ENCODE assay signal across 11 mouse cellular contexts in genomic region chr9:56504511-56504910, GRCm38 (mm10).
A peak's percentile ranks its signal among the peaks of the same experiment; 100 is the strongest.
DNase-seq lines count a peak whose midpoint lies in the region; ATAC-seq lines count a peak whose summit lies in the region.
"Had no signal": no experiment of that assay in that cellular context is flagged by ENCODE, and none has a peak within 500 bp of the region (broad histone marks: within the 10 kb centered on the region; RNA-seq: fewer than 3 reads in every experiment).

No protein-coding gene starts in this region.

- 64% methylated on average over 5 of the region's 5 CpGs for WGBS in heart, embryonic 11.5 days (ENCODE audit: insufficient replicate concordance)
- 36% methylated on average over 5 of the region's 5 CpGs for WGBS in limb, embryonic 11.5 days
- 47% methylated on average over 5 of the region's 5 CpGs for WGBS in limb, embryonic 10.5 days
- 28% methylated on average over 5 of the region's 5 CpGs for WGBS in embryonic facial prominence, embryonic 13.5 days
- 46% methylated on average over 5 of the region's 5 CpGs for WGBS in liver, embryonic 15.5 days (ENCODE audit: insufficient replicate concordance)
- WGBS in forebrain, embryonic 11.5 days: 45% methylated on average over 5 of the region's 5 CpGs

- no peaks in the 10 kb centered on the region for H3K9me3 ChIP-seq in heart, embryonic 11.5 days (replicated peaks; ENCODE audit: control insufficient read depth, low read length)
- no peaks in the 10 kb centered on the region for H3K9me3 ChIP-seq in limb, embryonic 11.5 days (ENCODE audit: control insufficient read depth, low read length)
- H3K9me3 ChIP-seq in limb, embryonic 10.5 days (replicated peaks): no peaks in the 10 kb centered on the region
- no peaks in the 10 kb centered on the region for H3K9me3 ChIP-seq in embryonic facial prominence, embryonic 13.5 days
- H3K9me3 ChIP-seq in liver, embryonic 15.5 days (replicated peaks): no peaks in the 10 kb centered on the region
- no peaks in the 10 kb centered on the region for H3K9me3 ChIP-seq in forebrain, embryonic 11.5 days (ENCODE audit: control insufficient read depth, low read length)
- H3K9me3 ChIP-seq: hindbrain, embryonic 10.5 days had no signal

- DNase-seq in heart, postnatal 10 days: no peak
- peak; percentile 31 for DNase-seq in limb, embryonic 11.5 days (ENCODE audit: low spot score)
- DNase-seq in limb, embryonic 10.5 days (ENCODE audit: low spot score): no peak
- no peak for DNase-seq in ovary, adult 18-20 months (ENCODE audit: low spot score)
- no peak for DNase-seq in forebrain, embryonic 11.5 days (ENCODE audit: low spot score)
- DNase-seq: midbrain, embryonic 14.5 days had no signal

- H3K4me2 ChIP-seq in heart, embryonic 11.5 days: no peak overlapping the region
- no peak overlapping the region for H3K4me2 ChIP-seq in limb, embryonic 11.5 days (ENCODE audit: low read depth, severe bottlenecking)
- no peak overlapping the region for H3K4me2 ChIP-seq in embryonic facial prominence, embryonic 13.5 days
- H3K4me2 ChIP-seq in liver, embryonic 15.5 days: no peak overlapping the region
- H3K4me2 ChIP-seq in forebrain, embryonic 11.5 days (ENCODE audit: low read depth, low read length, severe bottlenecking): no peak overlapping the region

- no peaks in the 10 kb centered on the region for H3K36me3 ChIP-seq in heart, embryonic 11.5 days (ENCODE audit: control insufficient read depth, insufficient read depth, low read length)
- H3K36me3 ChIP-seq in limb, embryonic 11.5 days (ENCODE audit: control insufficient read depth, insufficient read depth, low read length): no peaks in the 10 kb centered on the region
- H3K36me3 ChIP-seq in limb, embryonic 10.5 days: no peaks in the 10 kb centered on the region
- no peaks in the 10 kb centered on the region for H3K36me3 ChIP-seq in embryonic facial prominence, embryonic 13.5 days
- H3K36me3 ChIP-seq in liver, embryonic 15.5 days (replicated peaks): no peaks in the 10 kb centered on the region
- no peaks in the 10 kb centered on the region for H3K36me3 ChIP-seq in forebrain, embryonic 11.5 days (ENCODE audit: control insufficient read depth, insufficient read depth, low read length)
- H3K36me3 ChIP-seq: hindbrain, embryonic 10.5 days had no signal

- H3K27me3 ChIP-seq in heart, embryonic 11.5 days (ENCODE audit: control insufficient read depth, insufficient read depth, low read length): no peaks in the 10 kb centered on the region
- H3K27me3 ChIP-seq in limb, embryonic 11.5 days (ENCODE audit: control insufficient read depth, insufficient read depth, low read length): no peaks in the 10 kb centered on the region
- H3K27me3 ChIP-seq in limb, embryonic 10.5 days (ENCODE audit: low read depth, poor library complexity, severe bottlenecking): peaks cover 11% of the 10 kb centered on the region; the same call in 1 of the 2 replicates
- no peaks in the 10 kb centered on the region for H3K27me3 ChIP-seq in embryonic facial prominence, embryonic 13.5 days
- peaks cover 9% of the 10 kb centered on the region; the same call in 1 of the 2 replicates for H3K27me3 ChIP-seq in liver, embryonic 15.5 days
- H3K27me3 ChIP-seq in forebrain, embryonic 11.5 days (ENCODE audit: control insufficient read depth, insufficient read depth, low read length): no peaks in the 10 kb centered on the region

- H3K4me1 ChIP-seq in heart, embryonic 11.5 days (ENCODE audit: control insufficient read depth, insufficient read depth, low read length): peaks cover 52% of the 10 kb centered on the region
- H3K4me1 ChIP-seq in limb, embryonic 11.5 days (ENCODE audit: control insufficient read depth, insufficient read depth, low read length): peaks cover 11% of the 10 kb centered on the region
- H3K4me1 ChIP-seq in limb, embryonic 10.5 days: peaks cover 48% of the 10 kb centered on the region
- peaks cover 71% of the 10 kb centered on the region for H3K4me1 ChIP-seq in embryonic facial prominence, embryonic 13.5 days
- peaks cover 26% of the 10 kb centered on the region for H3K4me1 ChIP-seq in liver, embryonic 15.5 days (replicated peaks)
- H3K4me1 ChIP-seq in forebrain, embryonic 11.5 days (replicated peaks; ENCODE audit: control insufficient read depth, insufficient read depth, low read length): peaks cover 12% of the 10 kb centered on the region; the same call in 1 of the 2 replicates

- H3K9ac ChIP-seq in heart, embryonic 11.5 days (ENCODE audit: low read depth, low read length): no peak overlapping the region
- no peak overlapping the region for H3K9ac ChIP-seq in limb, embryonic 11.5 days (ENCODE audit: low read length)
- no peak overlapping the region for H3K9ac ChIP-seq in embryonic facial prominence, embryonic 13.5 days
- H3K9ac ChIP-seq in liver, embryonic 15.5 days: no peak overlapping the region
- H3K9ac ChIP-seq in forebrain, embryonic 11.5 days (ENCODE audit: low read length): no peak overlapping the region

- intact Hi-C loops in heart, postnatal 10 days (cut with DNase I): loop anchor here (5.0 kb wide), 1 partner anchor 37 kb away; no protein-coding TSS in a partner anchor

- H3K4me3 ChIP-seq in heart, embryonic 11.5 days (ENCODE audit: low read depth, low read length): no peak overlapping the region
- no peak overlapping the region for H3K4me3 ChIP-seq in limb, embryonic 11.5 days (ENCODE audit: low read depth, low read length)
- H3K4me3 ChIP-seq in limb, embryonic 10.5 days: no peak overlapping the region
- H3K4me3 ChIP-seq in embryonic facial prominence, embryonic 13.5 days: no peak overlapping the region
- no peak overlapping the region for H3K4me3 ChIP-seq in liver, embryonic 15.5 days (replicated peaks)
- H3K4me3 ChIP-seq in forebrain, embryonic 11.5 days (ENCODE audit: low read depth, low read length): no peak overlapping the region
- H3K4me3 ChIP-seq: hindbrain, embryonic 10.5 days; left cerebral cortex, adult 2 months had no signal

- H3K27ac ChIP-seq in heart, embryonic 11.5 days (ENCODE audit: low read depth, low read length): peak overlapping the region; percentile 16; the same call in 1 of the 2 replicates
- no peak overlapping the region for H3K27ac ChIP-seq in limb, embryonic 11.5 days (replicated peaks; ENCODE audit: low read depth, low read length)
- no peak overlapping the region for H3K27ac ChIP-seq in limb, embryonic 10.5 days
- H3K27ac ChIP-seq in embryonic facial prominence, embryonic 13.5 days: 0 out of 2 replicates have a peak overlapping the region, but pooled peaks have one; percentile 24
- peak overlapping the region; percentile 29; the same call in 1 of the 2 replicates for H3K27ac ChIP-seq in liver, embryonic 15.5 days (replicated peaks)
- no peak overlapping the region for H3K27ac ChIP-seq in forebrain, embryonic 11.5 days (ENCODE audit: low read depth, low read length)
- H3K27ac ChIP-seq: hindbrain, embryonic 10.5 days had no signal

- ATAC-seq in heart, embryonic 11.5 days (replicated peaks; ENCODE audit: insufficient number of reproducible peaks, low FRiP score, low TSS enrichment): no peak
- no peak for ATAC-seq in limb, embryonic 11.5 days (ENCODE audit: insufficient number of reproducible peaks, low FRiP score, low TSS enrichment, low read depth)
- no peak for ATAC-seq in embryonic facial prominence, embryonic 13.5 days (ENCODE audit: insufficient number of reproducible peaks, insufficient read depth, low FRiP score, low TSS enrichment, low read depth)
- ATAC-seq in liver, embryonic 15.5 days (ENCODE audit: insufficient read depth): no peak
- ATAC-seq in forebrain, embryonic 11.5 days (replicated peaks; ENCODE audit: low FRiP score): no peak

Comparison
In these comparisons a context has a peak if more than half of its experiments do, and no peak if none do; other contexts are left out.
1. H3K27ac ChIP-seq: peak in heart, embryonic 11.5 days (single experiment), embryonic facial prominence, embryonic 13.5 days (single experiment) and liver, embryonic 15.5 days (single experiment); none in limb, embryonic 11.5 days (single experiment), limb, embryonic 10.5 days (single experiment) and forebrain, embryonic 11.5 days (single experiment).